Mouse (Mus musculus): ENCODE data around the gene Fbxw17. TPM values are rescaled to one million over a fixed set of nuclear protein-coding genes. Genes with fewer than 3 reads are reported as not detected.

Gene Fbxw17
- polyA plus RNA-seq (2012; rRNA removed) = 15.5 and 19.5 TPM in 2 replicates

GRCm38 (mm10) chr13:50417389-50418183, at the start of gene Fbxw17:
Fbxw17 (plus strand) TSS chr13:50417864.

GRCm38 (mm10) chr13:50443812-50444211, 26.1 kb downstream of the Fbxw17 start, which contains the start of gene Gm47429:
Gm47429 (minus strand) TSS chr13:50443912.

GRCm38 (mm10) chr13:50467007-50467406, 49.3 kb downstream of the Fbxw17 start, which contains the start of gene Nutm2:
Nutm2 (plus strand) TSS chr13:50467307.

Other genes with a start within 250 kb of the Fbxw17 start
- not detected in 2 replicates for gene Gm906, start 167.6 kb upstream of the Fbxw17 start, polyA plus RNA-seq (2012; rRNA removed)
- gene Gm47429, start 26.0 kb downstream of the Fbxw17 start, polyA plus RNA-seq (2012; rRNA removed) = not detected in 2 replicates
- gene Nutm2, start 49.4 kb downstream of the Fbxw17 start, polyA plus RNA-seq (2012; rRNA removed) = not detected in 2 replicates
- not detected in 2 replicates for gene Gm904, start 225.4 kb downstream of the Fbxw17 start, polyA plus RNA-seq (2012; rRNA removed)